Mouse (Mus musculus) spleen, adult 2 months (tissue): ENCODE data around the gene Stard10. TPM values are rescaled to one million over a fixed set of nuclear protein-coding genes. Genes with fewer than 3 reads are reported as not detected.

Experiments used
- DNase-seq, 2 experiments: peaks; one replicate each; pipeline versions ENCODE4 v3.0.0 to v3.0.0-alpha.2; 2012 to 2021; ENCODE audit warnings: low spot score in 2 of 2, low read depth in 1 of 2
- H3K27ac ChIP-seq: fragments of 200-500 bp; 2 replicates; pipeline ENCODE4 v1.5.1; 2012; ENCODE audit warnings: low read length, inconsistent platforms; ENCODE audit not compliant: insufficient read depth
- H3K27me3 ChIP-seq: fragments of 200-500 bp; 2 replicates; pipeline ENCODE4 v1.6.1; 2012; ENCODE audit warnings: mild to moderate bottlenecking, moderate library complexity, low read length, inconsistent platforms; ENCODE audit not compliant: control insufficient read depth, insufficient read depth
- H3K36me3 ChIP-seq: fragments of 200-500 bp; 2 replicates; pipeline ENCODE4 v1.6.1; 2012; ENCODE audit warnings: mild to moderate bottlenecking, low read length, inconsistent platforms; ENCODE audit not compliant: control insufficient read depth, insufficient read depth
- H3K4me1 ChIP-seq: fragments of 200-500 bp; 2 replicates; pipeline ENCODE4 v1.6.1; 2011; ENCODE audit warnings: inconsistent platforms; ENCODE audit not compliant: control insufficient read depth, insufficient read depth, insufficient read length
- H3K4me3 ChIP-seq: fragments of 200-500 bp; 2 replicates; pipeline ENCODE4 v1.5.1; 2011; ENCODE audit warnings: mild to moderate bottlenecking, inconsistent platforms; ENCODE audit not compliant: insufficient read depth, insufficient read length; ENCODE audit errors: extremely low read depth
- CTCF ChIP-seq: fragments of 200-500 bp; IDR thresholded peaks from 2 replicates; pipeline ENCODE4 v1.5.1; 2011; ENCODE audit warnings: mild to moderate bottlenecking, inconsistent platforms; ENCODE audit not compliant: insufficient read depth, insufficient read length, insufficient replicate concordance; ENCODE audit errors: extremely low read depth
- POLR2A ChIP-seq: fragments of 200-500 bp; IDR thresholded peaks from 2 replicates; pipeline ENCODE4 v1.6.1; 2011; ENCODE audit warnings: low read depth, low read length, inconsistent platforms
- WGBS: fragments of 180-500 bp; shearing (Covaris S2); methylation state at CpG from one replicate; pipeline ENCODE4 v1.1.7; 2018; 5-methylcytosine and 5-hydroxymethylcytosine counted together
- polyA plus RNA-seq: library from polyadenylated mRNA; depleted of rRNA; stranded (reverse); fragments of >200 nt; gene quantifications from 2 replicates; pipeline ENCODE4 v1.2.3, GENCODE M21; 2012

Stard10 gene
- polyA plus RNA-seq, 1 experiment: 29.3 TPM

DNA sequence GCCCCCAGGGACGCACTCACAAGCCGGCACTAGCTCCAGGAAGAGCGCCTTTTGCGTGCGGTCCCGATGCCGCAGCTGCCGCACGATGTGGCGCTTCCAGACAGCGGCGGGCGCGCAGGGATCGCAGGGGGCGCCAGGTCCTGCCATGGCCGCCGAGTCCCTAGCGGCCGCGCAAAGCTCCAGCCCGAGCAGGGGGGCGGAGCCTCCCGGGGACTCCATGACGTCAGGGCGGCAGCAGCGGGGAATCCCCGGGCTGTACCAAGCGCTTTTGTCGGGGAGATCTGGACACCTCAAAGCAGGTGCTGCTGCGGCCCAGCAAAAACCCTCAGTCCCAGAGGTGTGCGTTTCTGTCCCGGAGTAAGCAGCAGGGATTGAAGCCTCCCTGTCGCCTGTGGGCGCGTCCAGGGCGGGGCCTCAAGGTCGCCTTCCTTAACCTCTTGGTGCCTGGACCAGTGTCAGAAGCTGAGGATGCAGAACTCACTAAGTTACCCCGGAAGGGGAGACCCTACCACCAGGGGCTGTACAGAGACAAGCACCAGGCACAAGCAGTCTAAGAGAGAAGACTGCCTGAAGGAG is 14.9 kb upstream of the Stard10 start, which contains the start of gene Atg16l2:
Gene Atg16l2 (minus strand): TSS at position 371 of the 576 bp plus-strand sequence.
- TF ChIP-seq POLR2A (peak; percentile 68), CTCF (peak; percentile 39; the same call in 1 of the 2 replicates)
- WGBS: 0% methylated on average over 39 of the region's 39 CpGs

DNA sequence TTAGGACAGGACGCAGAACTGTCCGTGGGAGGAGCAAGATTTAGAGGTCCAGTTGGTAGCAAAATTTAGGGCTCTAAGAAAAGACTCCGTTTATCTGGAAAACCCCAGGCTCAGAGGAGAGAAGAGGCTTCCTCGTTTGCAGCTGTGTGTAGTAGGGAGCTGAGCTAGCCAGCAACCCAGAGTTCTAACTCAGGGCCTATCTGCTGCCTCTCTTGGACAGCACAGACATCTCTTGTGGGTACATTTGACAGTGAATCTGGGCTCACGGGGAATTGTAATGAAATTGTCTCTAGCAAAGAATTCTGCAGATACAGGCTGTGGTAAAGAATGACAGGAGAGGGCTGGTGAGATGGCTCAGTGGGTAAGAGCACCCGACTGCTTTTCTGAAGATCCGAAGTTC is 14.2 kb upstream of the Stard10 start:
- Histone ChIP-seq H3K27ac (peak overlapping the region; percentile 90; the same call in 1 of the 2 replicates), H3K36me3 (no peaks in the 10 kb centered on the region), H3K4me3 (no peak overlapping the region; the same call in 1 of the 2 replicates), H3K27me3 (no peaks in the 10 kb centered on the region), H3K4me1 (peaks cover 12% of the 10 kb centered on the region; the same call in 1 of the 2 replicates)
- WGBS: 55% methylated on average over 7 of the region's 7 CpGs
- TF ChIP-seq POLR2A (no peak), CTCF (no peak)
- no peak for DNase-seq

More for the DNA sequence above, 14.9 kb upstream of the Stard10 start, which contains the start of gene Atg16l2:
- Histone ChIP-seq H3K36me3 (no peaks in the 10 kb centered on the region), H3K27ac (peak within 1 kb of the TSS; percentile 90), H3K27me3 (no peaks in the 10 kb centered on the region), H3K4me3 (peak within 1 kb of the TSS; percentile 79), H3K4me1 (peaks cover 12% of the 10 kb centered on the region; the same call in 1 of the 2 replicates)
- peak; percentile 94 to 98 for DNase-seq

DNA sequence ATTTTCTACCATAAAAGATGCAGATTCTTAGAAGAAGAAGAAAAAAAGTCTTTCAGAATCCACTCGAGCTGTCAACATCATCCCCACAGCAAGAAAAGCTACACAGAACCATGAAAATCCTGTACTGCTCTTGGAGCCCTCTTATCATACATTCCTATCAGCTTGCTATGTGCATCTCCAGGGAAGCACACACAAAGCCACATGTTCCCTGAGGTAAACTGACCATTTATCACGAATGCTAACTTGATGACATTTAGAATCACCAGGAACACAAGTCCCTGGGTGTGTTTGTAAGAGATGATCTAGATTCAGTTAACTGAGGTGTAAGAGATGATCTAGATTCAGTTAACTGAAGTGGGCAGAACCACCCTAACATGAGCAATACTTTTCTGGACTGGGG is 10.0 kb upstream of the Stard10 start:
- WGBS: 71% methylated on average over 2 of the region's 2 CpGs
- peaks cover 4% of the 10 kb centered on the region; the same call in 1 of the 2 replicates for H3K4me1 ChIP-seq

DNA sequence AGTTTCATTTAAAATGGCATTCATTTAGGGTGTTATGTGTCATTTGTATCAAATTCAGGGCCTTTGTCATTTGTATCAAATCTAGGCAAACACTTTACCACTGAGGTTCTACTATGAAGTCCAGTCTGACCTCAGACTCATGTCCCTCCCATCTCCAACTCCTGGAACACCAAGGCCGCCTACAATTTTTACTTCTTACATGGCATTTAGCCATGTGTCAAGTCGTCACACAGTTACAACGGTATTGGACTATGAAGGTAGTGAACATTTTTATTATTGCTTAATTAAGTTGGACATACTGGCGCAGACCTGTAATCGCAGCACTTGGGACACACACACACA is 6.9 kb upstream of the Stard10 start:
- no peaks in the 10 kb centered on the region for H3K4me1 ChIP-seq
- no peaks in the 10 kb centered on the region for H3K27me3 ChIP-seq
- peak overlapping the region; percentile 79 for H3K4me3 ChIP-seq
- TF ChIP-seq CTCF: no peak
- TF ChIP-seq POLR2A: no peak
- WGBS: 40% methylated on average over 5 of the region's 5 CpGs
- no peaks in the 10 kb centered on the region for H3K36me3 ChIP-seq
- DNase-seq: no peak
- H3K27ac ChIP-seq: peak overlapping the region; percentile 99

More for the DNA sequence above, 10.0 kb upstream of the Stard10 start:
- H3K4me3 ChIP-seq: no peak overlapping the region
- TF ChIP-seq CTCF (no peak), POLR2A (no peak)
- H3K27ac ChIP-seq: no peak overlapping the region
- no peaks in the 10 kb centered on the region for H3K36me3 ChIP-seq
- no peak for DNase-seq
- no peaks in the 10 kb centered on the region for H3K27me3 ChIP-seq

DNA sequence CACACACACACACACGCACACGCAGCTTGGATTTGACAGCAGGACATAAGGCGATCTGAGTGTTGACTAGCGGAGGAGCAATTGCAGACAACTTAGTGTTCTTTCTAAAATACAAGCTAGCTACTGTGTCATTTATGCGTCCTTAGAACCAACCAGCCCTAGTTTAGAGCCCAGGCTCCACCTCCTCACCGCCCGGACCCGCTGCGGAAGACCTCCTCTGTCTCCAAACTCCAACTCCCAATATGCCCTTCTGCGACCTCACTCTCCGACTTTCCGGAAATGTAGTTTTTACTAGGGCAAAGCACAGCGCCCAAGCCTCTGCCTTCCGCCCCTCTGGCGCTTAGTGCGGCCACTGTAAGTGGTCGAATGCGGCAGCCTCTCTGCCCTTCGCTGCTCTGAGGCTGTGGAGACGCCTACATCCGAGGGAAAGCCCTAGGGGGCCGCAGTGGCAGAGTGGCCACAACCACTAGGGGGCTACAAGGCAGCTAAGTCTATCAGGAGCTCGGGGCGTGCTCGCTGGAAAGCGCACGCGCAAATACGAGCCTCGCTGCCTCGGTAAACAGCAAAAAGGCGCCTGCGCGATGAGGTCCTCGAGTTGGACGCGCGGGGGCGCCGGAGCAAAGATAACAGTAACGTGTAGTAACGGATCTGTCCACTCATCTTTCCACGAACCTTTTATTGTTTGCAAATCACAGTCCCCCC is 6.4 kb upstream of the Stard10 start:
- peak; percentile 98 for DNase-seq
- WGBS: under 1% methylated on average over 43 of the region's 43 CpGs
- Histone ChIP-seq H3K27me3 (no peaks in the 10 kb centered on the region), H3K27ac (peak overlapping the region; percentile 99), H3K4me3 (peak overlapping the region; percentile 79), H3K36me3 (no peaks in the 10 kb centered on the region), H3K4me1 (no peaks in the 10 kb centered on the region)
- TF ChIP-seq CTCF: peak; percentile 65
- no peak; the same call in none of the 2 replicates for TF ChIP-seq POLR2A

DNA sequence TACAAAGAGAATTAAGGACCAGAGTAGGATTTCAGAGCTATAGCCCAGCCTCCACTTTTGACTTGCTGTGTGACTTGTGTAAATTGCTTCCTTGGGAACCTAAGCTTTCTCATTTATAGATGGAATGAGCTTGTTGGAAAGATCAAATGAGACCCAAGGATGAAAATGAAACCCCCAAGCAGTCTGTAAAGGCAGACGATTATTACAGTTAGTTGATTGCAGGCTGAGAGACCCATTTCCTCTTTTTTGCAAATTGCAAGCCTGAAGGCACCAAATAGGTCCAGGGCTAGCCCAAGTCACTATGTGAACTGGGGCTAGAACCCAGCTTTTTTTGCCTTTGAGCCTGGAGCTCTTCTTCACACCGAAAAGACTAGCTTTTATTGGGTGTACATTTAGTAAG is 5.8 kb upstream of the Stard10 start:
- 24% methylated on average over 2 of the region's 2 CpGs for WGBS

More for the DNA sequence above, 5.8 kb upstream of the Stard10 start:
- Histone ChIP-seq H3K4me1 (peaks cover 3% of the 10 kb centered on the region; the same call in 1 of the 2 replicates), H3K27me3 (no peaks in the 10 kb centered on the region), H3K27ac (peak overlapping the region; percentile 34; the same call in 1 of the 2 replicates), H3K4me3 (peak overlapping the region; percentile 5; the same call in 1 of the 2 replicates), H3K36me3 (no peaks in the 10 kb centered on the region)
- DNase-seq: no peak
- TF ChIP-seq CTCF (no peak), POLR2A (no peak)
